Mouse (Mus musculus): ENCODE measurements around the gene Nmnat2.

- TF ChIP-seq CTCF (IDR thresholded peaks at IDR 0.05; ENCODE audit: low read depth) (no peak), EP300 (optimal IDR thresholded peaks at IDR 0.05) (no peak)
Observed at GRCm38 (mm10) chr1:153120544-153120943, 165.8 kb downstream of the Nmnat2 start.

Data from stomach, postnatal 0 days (tissue).